Mouse (Mus musculus): ENCODE data around the gene Kcnab1.

Kcnab1 gene

GRCm38 (mm10) chr3:65416571-65416970 is 307.4 kb downstream of the Kcnab1 start:
- intact Hi-C loops (cut with DNase I), result no loop called here

GRCm38 (mm10) chr3:65417913-65418594 is 308.9 kb downstream of the Kcnab1 start:
- intact Hi-C loops (cut with DNase I), result no loop called here

- intact Hi-C loops (cut with DNase I), result no loop called here
Measured at GRCm38 (mm10) chr3:65419706-65420105, 310.5 kb downstream of the Kcnab1 start.

Measured in adrenal gland (tissue).